Mouse (Mus musculus) adrenal gland, postnatal 25 days (tissue): ENCODE measurements at regions not wholly inside any gene's neighbourhood (a gene's known extent, or its start where the extent isn't known, plus 50 kb on each side); places are given as distances from the start of the nearest gene placed in this dataset.
A peak's percentile ranks its signal among the peaks of the same experiment; 100 is the strongest.

ENCODE experiments used
- DNase-seq: peaks from one replicate; pipeline ENCODE4 v3.0.0; 2021; ENCODE audit warnings: mixed read lengths

DNA sequence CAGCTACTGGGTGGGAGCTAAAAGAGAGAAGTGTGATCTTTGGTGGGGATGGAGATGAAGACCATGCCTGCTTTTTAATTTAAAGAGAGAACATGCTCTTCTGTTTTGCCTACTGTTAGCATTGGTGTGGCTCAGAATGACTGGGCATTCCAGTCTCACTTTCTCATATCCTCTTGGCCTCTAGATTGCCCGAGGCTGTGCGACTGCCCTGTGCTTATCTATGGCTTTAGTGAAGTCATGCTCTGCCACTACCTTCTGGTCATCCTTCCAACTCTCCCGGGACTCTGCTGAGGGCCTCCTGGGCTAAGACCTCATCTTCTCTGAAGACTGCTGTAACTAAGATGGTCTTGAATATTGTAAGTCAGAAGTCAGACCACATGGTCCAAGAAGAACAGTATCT lies 147.5 kb upstream of the Dusp10 start:
- no peak for DNase-seq

DNA sequence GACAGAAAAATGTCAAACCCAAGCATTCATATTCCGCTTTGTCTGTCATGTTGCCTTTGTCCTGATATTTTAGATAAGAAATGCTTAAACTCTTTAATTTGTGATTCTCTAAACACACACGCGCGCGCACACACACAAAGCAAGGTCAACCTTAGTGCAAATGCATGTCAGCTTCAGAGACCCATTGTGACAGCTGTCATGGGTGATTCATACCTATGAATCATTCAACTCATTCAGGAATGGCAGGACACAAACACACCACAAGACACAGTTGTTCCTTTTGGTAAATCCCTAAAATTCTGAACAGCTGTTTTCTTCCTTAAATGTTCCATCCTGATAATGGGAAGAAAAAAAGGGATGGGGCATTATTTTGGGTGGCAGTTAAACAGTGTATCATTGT lies 144.1 kb upstream of the Dusp10 start:
- no peak for DNase-seq

DNA sequence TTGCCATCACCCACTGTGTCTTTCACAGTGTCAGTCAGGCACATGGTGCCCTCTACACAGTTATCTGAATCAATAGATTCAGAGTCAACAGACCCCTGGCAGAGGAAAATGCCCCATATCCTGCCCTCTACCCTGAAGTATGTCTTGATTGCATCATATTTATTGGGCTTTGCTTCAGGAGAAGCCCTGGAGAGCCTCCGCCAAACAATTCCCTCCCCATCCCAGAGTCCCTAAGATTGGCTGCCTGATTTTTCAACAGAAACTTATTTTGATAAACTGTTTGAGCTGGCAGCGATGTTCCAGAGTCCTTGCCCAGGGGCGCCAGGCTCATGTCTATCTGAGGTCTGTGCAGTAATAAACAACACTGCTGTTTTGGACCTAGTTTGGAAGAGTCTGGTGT lies 117.2 kb upstream of the Dusp10 start:
- no peak for DNase-seq

DNA sequence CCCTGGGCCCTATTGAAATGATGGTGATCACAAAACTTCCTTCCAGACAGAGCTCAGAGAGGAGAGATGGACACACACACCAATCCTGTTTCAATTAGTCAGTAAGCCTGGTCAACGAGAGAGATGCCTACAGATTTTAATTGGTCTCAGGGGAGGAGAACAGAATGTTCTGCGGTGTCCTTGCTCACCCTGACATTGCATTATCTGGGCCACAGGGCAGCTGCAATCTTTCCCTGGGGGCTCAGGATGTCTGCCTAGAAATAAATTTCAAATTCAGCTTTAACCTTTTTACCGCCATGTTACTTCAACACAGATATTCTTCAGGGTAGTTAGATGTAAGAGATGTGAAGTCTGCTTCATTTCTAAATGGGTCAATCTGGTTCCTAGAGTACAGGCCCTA lies 115.0 kb upstream of the Dusp10 start:
- no peak for DNase-seq

DNA sequence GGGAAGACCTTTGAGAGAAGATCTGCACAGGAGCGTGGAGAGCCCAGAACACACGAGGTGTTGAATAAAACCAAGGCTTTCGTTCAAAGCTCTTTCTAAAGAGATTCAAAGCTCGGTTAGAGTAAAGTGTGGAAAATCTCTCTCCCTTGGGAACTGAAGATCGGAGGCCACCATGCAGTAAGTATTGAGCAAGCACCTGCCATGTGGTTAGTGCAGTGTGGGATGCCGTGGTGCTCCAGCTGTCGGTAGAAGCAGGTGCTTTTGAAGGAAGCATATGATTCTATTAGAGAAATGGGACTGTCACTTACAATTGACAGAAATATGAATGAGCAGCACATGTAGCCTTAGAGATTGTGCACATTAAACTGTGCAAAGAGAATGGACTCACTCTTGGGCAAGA lies 108.5 kb upstream of the Dusp10 start:
- no peak for DNase-seq

DNA sequence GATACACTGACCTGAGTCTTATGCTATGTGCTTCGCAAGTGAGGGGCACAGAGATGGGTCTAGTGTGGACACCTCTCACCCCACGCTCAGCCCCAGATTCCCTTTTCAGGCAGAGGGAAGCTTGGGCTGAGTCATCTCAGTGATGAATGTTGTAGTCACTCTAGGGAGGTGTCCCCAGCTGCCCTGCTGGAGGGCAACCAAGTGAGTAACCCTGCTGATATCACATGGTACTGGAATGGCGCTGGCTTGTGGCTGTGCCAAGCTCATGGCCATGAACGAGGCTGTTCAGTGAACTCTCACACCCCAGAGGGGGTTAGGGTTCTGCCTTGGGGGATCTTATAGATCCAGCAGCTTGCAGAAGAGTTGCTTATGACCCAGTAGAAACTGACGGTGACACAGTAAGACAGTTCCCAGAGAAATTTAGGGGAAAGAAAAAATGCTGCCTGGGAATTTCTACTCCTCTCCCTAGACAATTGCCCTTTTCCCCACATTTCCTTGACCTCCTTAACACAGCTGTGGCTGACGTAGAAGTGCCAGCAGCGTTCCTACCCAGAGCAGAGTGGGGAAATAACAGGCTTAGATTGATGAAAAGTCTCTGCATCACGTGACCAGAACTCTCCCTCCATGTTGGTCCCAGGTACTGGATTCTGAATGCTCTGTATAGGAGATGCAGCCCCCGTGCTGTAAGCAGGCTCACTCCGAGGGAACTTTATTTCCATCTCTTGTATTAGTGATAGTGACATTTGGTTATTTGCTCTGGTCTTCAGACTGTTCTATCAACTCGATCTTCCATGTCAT lies 107.6 kb upstream of the Dusp10 start:
- peak; percentile 81 for DNase-seq

DNA sequence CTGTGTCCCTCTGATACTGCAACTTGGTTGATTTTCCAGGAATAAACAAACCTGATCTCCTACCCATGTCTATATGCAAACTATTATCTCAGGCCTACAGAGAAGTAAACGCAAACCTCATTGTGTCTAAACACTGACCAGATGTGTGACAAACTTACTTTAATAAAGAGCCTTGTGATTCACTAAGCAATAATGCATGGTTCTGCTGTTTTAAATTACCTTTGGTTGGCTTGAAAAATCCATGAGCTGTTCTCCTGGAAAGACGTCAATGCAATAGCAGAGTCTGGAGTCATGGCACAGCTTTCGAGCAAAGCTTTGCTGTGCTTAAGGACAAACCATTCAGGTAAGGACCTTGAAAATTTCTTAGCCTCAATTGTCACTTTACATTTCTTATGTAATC lies 95.4 kb upstream of the Dusp10 start:
- DNase-seq, result no peak

DNA sequence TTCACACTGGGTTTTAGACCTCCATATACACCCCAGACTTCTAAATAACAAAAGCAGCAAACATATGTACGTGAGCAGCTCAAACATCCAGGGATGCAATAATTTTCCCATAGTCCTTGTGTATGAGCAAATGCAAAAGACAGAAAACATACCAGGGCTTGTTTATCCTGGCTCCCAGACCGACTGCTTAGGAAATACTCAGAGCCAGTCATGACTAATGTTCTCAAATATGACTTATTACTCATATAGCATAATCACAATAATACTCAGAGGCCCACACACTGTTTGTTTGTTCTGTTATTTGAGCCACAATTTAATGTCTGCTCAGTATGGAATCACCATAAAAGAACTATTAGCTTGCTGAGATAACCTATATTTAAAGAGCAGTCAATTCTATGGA lies 91.8 kb upstream of the Dusp10 start:
- no peak for DNase-seq

DNA sequence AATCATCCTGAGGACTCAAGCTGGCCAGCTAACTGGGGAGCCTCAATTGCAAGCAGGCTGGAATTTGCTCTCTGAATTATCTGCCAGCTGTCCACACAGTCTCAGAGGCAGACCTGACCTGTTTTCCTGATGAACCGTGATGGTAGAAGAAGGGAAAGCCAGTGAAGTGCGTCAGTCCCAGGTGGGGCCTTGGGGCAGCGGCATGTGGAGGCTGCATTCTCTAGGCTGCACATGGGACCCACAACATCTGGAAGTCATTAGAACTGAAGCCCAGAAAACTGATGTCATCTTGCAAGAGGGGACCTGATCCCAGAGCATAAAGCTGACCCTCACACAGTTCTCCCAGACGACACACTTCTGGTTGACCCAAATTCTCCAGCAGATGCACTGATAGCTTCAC lies 84.6 kb upstream of the Dusp10 start:
- DNase-seq, result no peak

DNA sequence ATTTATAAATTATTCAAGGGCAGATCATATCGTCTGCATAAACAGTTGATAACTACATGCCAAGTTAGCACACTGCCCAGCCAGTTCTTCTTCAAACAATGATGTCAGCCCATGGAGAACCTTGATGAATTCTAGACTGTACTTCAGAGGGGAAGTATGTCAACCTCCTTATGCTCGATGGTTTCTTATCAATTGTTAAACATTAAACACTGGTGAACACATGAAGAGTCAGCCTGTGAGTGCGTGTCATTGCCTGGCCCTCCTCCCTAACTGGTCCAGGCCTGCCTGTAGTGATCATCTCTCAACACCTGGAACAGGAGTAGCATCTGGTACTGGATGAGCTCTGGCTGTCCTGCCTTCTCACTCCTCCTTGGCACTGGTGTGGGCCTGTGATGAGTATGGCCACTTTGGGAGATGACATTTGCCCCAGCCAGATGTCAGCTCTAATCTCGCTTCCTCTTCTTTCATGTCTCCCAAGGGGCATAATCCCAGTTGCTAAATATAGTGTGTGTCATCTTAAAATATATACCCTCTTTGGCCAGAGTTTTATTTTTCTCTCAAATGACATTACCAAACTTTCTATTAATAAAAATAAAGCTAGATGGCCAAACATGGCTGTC lies 82.6 kb upstream of the Dusp10 start:
- DNase-seq, result no peak

DNA sequence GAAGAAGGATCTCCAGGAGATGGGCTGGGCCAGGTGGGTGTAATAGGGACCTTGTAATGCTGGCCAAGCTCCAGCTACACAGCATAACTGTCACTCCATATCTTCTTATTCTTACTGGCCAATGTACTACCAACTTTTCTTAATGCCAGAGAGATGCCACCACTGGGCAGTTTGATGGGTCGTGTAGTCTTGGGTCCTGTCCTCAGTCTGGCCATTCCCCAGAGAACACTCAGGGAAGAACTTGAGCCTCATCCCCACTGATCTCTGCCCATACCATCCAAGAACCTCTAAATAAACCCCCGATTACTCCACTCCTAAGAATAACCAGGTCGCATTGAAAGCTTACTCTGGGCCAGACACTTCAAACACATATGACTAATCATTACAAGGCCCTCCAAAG lies 82.0 kb upstream of the Dusp10 start:
- DNase-seq, result no peak

DNA sequence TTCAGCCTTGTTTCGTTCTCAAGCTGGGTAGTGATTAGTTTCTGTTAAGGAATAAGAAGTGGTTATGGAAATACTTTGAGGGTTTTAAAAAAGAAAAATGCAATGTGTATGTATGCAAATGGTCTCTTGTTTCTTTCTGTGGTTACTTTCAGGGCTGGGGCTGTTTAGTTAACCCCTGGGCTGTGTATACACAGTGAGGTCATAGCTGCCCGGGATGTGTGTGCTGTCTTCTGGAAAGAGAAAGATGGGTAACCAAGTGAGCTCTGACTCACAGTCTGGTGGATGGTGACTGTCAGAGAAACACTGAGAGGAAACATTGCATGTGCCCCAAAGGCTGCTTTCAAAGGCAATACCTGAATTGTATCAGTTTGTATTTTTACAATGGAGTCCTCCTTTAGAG lies 79.3 kb upstream of the Dusp10 start:
- no peak for DNase-seq

DNA sequence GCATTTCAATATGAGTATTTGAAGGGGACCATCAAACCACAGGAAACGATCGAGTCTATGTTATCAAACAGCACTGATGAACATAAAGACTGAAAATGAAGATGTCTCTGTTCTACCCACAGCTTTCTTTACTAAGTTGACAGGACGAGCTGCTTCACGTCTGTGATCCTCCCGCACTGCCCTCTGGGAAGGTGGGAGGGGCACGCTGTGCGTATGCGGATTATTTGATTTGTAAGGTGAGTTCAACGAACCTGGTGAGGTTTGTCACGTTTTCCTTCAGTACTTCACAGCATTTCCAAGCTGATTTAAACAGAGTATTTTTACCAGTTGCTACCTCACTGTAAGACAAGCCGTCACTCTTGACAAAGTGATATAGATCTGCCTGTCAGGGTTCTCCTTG lies 75.9 kb upstream of the Dusp10 start:
- no peak for DNase-seq

DNA sequence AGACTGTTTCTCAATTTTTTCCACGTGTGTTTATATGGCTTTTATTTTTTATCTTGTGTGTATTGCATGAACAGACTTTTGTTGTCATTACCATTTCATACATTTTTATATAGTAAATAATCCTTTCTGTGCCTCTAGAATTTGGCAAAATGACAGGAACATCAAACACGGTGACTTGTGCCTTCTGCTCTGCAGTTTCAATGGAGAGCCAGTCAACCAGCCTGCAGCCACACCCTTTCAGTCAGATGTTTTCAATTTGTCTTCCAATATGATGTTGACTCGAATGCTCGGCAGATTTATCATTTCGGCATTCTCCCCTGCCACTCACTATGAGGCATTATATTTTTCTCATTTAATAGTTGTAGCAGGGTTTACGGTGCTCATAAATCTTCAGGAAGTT lies 74.7 kb upstream of the Dusp10 start:
- no peak for DNase-seq

DNA sequence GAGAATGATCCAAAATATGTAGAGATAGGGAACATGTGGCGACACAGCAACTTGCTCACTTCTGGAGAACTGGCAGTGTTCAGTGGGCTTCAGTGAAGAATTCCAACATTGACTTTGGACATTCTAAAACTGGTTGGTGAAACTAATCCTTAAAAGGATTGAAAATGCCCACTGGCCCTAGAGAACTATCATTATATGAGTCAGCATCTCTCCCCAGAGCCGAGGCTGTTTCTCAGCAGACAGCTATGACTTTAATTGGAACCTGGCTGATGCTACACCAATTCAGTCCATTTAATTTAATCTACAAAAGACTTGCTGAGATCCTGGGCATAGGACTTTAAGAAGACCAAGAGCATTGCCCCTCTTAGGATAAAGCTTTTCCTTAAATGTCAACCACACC lies 72.4 kb upstream of the Dusp10 start:
- no peak for DNase-seq

DNA sequence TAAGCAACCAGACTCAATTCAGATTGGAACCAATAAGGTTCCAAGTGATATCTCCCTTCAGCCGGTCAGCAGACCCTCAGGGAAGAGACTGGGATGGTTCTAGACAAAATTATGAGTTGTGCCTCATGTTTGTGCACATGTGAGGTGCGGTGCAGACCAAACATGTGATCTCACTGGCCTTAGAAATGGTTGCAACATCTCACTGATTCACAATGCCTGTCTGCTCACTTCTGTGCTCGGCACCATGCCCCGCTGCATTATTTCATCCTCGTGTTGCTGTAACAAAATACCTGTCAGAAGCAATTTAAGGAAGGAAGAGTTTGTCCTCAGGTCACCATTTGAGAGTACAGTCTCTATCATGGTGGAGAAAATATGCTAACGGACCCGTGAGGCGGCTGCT lies 66.9 kb upstream of the Dusp10 start:
- peak; percentile 20 for DNase-seq

DNA sequence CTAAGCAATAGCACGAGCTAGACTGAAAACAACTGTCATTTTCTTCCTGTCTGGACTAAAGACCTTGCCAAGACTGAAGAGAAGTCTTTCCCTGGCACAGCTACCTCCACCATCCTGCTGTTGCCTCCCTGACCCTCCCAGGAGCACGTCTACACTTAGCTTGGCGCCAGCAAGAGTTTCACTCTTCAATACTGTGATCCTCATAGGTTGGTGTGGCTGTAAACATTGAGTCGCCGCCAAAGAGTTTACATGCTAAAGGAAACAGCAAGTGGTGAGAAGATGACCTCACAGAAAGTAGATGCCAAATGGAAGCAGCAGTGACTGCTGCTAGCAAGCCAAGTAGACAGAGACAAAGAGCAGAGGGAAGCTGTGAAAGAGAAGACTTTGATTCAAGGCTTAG lies 66.0 kb upstream of the Dusp10 start:
- DNase-seq, result no peak

DNA sequence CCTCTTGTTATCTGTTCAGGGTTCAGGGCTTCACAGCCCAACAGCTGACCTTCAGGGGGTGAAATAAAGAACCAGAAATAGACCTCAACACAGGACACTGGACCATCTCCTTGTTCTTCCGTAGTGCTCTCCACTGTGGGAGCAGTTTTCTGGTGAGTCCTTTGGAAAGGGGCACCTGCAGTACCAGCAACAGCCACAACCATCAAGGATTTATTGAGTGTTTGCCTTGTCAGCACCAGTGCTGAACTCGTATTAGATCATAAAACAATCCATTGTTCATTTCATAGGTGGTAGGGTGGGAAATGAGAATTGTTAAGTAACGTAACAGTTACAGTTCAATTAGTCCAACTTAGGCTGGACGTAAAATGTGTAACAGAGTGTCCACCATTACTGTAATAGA lies 63.9 kb upstream of the Dusp10 start:
- DNase-seq, result no peak

DNA sequence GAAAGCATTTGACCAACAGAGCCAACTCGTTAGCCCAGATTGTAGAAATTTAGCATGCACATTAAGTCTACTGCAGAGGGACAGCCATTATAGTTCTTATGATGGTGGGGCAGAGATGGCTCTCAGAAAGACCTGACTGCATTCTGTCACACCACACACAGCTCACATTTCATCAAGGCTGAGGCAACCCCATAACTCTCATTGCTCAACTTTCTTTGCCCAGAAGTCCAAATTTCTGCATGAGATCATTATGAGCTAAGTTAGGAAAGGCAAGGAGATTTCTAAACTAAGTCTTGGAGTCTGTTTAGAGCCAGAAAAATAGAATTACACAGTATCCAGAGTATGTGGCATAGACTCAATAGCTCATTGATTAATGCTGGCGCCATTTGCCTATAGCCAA lies 59.0 kb upstream of the Dusp10 start:
- DNase-seq, result no peak

DNA sequence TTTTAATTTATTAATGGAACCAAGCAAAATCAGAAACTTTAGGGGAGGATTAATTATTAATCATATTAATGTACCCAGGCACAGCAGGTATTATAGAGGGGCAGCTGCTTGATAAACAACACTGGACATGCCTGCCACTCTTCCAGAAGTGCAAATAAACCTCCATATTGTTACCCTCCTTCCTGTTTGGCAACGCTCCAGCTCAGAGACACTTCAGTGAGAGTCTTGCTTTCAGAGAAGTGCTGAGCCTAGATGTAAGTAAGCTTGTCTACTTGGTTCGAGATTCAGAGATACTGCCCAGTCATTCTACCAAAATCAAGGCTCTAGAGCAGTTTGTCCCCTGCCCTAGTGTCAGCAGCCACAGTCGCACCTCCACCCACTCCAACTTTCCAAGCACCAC lies 56.7 kb upstream of the Dusp10 start:
- DNase-seq, result no peak

DNA sequence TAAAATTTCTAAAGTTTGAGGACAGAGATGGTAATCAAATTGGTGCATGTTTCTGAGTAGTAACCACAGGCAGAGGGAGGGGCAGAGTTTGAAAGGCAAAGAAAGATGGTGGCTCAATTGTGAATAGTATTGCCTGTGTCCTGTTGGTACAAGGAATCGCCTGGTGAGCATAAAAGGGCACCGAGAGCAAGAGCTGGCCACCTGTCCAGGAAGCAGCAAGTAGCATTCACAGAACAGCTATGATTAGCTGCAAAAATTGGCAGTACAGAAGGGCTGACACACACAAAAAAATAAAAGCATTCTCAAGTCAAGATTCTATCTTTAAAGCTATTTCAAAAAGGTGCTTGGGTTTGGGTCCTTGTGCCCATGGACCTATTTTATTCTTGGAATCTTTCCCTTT lies 51.7 kb upstream of the Dusp10 start:
- no peak for DNase-seq

DNA sequence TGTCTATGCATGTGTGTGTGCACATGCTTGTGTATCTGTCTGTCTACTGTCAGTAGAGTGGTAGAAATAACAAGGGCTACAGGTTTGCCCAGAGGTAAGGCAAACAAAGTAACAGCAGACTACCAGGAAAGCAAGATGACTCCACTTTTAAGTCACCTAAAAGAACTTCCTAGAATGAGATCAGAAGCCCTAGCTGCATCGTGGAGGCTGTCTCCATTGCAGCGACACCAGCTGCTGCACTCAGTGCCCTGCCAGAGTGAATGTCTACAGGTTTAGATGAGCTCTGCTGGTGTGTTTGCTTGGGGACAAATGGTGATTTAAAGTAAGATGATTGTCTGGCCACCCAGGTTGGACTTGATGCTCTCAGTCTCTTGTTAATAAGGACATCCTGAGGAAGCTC lies 50.6 kb upstream of the Dusp10 start:
- no peak for DNase-seq

DNA sequence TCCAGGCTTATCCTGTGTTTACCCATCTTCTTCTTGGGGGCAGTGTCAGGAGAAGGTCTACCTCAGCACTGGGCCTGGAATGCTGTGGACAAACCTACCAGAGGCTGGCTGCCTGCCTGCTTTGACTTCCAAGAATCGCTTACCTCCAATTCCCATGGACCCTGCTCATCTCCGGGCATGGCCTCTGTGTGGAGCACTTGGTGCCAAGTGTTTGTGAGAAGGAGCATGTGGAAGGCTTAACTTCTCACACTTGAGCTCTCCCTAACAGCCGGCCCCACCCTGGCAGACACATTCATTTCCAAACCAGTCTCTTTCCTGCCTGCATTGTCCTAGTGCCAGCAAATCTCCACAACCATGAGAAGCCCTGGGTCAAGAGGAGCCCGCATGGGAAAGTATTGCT lies 49.8 kb upstream of the Dusp10 start:
- DNase-seq, result no peak
